Mouse (Mus musculus): ENCODE results near the gene Cacna2d2. TPM values are rescaled to one million over a fixed set of nuclear protein-coding genes. Genes with fewer than 3 reads are reported as not detected.

The Cacna2d2 gene
- total and polyA plus RNA-seq, 3 experiments: 0.67 TPM; not detected in 2

DNA sequence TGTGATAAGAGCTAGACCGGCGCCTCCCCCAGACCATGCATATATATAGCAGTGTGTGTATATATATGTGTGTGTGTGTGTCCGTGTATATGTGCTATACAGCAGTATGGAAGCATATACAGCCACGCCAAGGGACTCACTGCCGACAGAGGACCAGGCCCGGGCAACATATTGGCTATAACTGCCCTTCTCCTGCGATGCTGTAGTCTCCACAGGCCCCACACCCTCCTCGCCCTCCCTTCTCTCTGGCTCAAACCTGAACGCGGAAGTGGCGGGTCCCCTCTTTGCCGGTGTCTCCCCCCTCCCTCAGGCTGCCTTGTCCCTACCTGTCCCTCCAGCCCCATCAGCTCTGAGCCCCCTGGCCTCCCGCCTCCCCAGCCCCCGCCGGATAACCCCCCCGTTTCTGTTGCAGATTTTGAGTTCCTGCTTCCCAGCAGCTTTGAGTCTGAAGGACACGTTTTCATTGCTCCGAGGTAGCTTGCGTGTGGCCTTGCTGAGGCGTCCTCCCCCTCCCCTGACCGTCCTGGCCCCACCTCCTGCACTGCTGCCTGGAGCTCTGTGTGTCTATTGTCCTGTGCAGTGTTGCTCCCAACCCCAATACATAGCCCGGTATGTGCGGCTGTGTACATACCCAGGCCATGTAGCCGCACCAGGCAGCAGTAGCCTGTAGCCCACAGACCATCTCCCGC, 122.4 kb downstream of the Cacna2d2 start (continued):
- TF ChIP-seq ETS1 (IDR thresholded peaks at IDR 0.05; ENCODE audit: low read depth, low read length) (no peak), MEF2A (IDR thresholded peaks at IDR 0.05; ENCODE audit: extremely low read depth, insufficient replicate concordance, low read depth, low read length, poor library complexity, severe bottlenecking) (no peak)

GRCm38 (mm10) chr9:107522400-107522711, 122.9 kb downstream of the Cacna2d2 start:
- Histone ChIP-seq H3K9me3 (replicated peaks; ENCODE audit: insufficient read depth, low read length) (no peaks in the 10 kb centered on the region), H3K36me3 (ENCODE audit: control insufficient read depth in 1 of 2, insufficient read depth in 2 of 2, low read length in 2 of 2) (peaks cover 0 to 8% of the 10 kb centered on the region in 2 experiments; a peak in 1 of 4 replicates), H3K79me2 (ENCODE audit: control insufficient read depth, insufficient read depth, low read length, poor library complexity) (no peaks in the 10 kb centered on the region), H3K27me3 (ENCODE audit: control insufficient read depth in 1 of 2, insufficient read depth in 2 of 2, low read length in 2 of 2) (no peaks in the 10 kb centered on the region), H3K4me3 (ENCODE audit: control insufficient read depth in 1 of 2, insufficient read depth in 1 of 2, low read depth in 2 of 2, low read length in 2 of 2) (no peak overlapping the region; a peak in 1 of 4 replicates), H3K27ac (ENCODE audit: control insufficient read depth, low read depth, low read length) (no peak overlapping the region), H3K9ac (ENCODE audit: control insufficient read depth, low read depth, low read length, poor library complexity, severe bottlenecking) (no peak overlapping the region), H3K4me1 (ENCODE audit: control insufficient read depth in 1 of 2, insufficient read depth in 2 of 2, low read length in 2 of 2) (peaks cover 0 to 12% of the 10 kb centered on the region in 2 experiments; a peak in 3 of 4 replicates)
- TF ChIP-seq ZKSCAN1 (IDR thresholded peaks at IDR 0.05; ENCODE audit: low read depth, low read length): no peak
- no peak for TF ChIP-seq MAZ (IDR thresholded peaks at IDR 0.05; ENCODE audit: low read depth, low read length)
- no peak for TF ChIP-seq USF1 (IDR thresholded peaks at IDR 0.05; ENCODE audit: low read depth, low read length)
- TF ChIP-seq EP300 (IDR thresholded peaks at IDR 0.05; ENCODE audit: low read depth in 1 of 2, low read length in 2 of 2): no peak
- no peak for TF ChIP-seq MEF2A (IDR thresholded peaks at IDR 0.05; ENCODE audit: extremely low read depth, insufficient replicate concordance, low read depth, low read length, poor library complexity, severe bottlenecking)
- TF ChIP-seq GATA1 (IDR thresholded peaks at IDR 0.05; ENCODE audit: low read depth, low read length): no peak
- no peak for TF ChIP-seq TAL1 (IDR thresholded peaks at IDR 0.05; ENCODE audit: low read length)
- no peak for TF ChIP-seq POLR2AphosphoS2 (IDR thresholded peaks at IDR 0.05; ENCODE audit: low read length)
- TF ChIP-seq MYC (IDR thresholded peaks at IDR 0.05; ENCODE audit: low read depth, low read length): no peak
- TF ChIP-seq USF2 (IDR thresholded peaks at IDR 0.05; ENCODE audit: borderline replicate concordance in 1 of 2, insufficient read depth in 1 of 2, low read depth in 1 of 2, low read length in 2 of 2): no peak
- TF ChIP-seq HCFC1 (IDR thresholded peaks at IDR 0.05; ENCODE audit: low read depth, low read length): no peak
- TF ChIP-seq ETS1 (IDR thresholded peaks at IDR 0.05; ENCODE audit: low read depth, low read length): no peak
- TF ChIP-seq KAT2A (conservative IDR thresholded peaks at IDR 0.05; ENCODE audit: low read depth, low read length): no peak
- TF ChIP-seq NELFE (IDR thresholded peaks at IDR 0.05; ENCODE audit: low read depth, low read length): no peak
- no peak for TF ChIP-seq RAD21 (IDR thresholded peaks at IDR 0.05; ENCODE audit: low read depth, low read length)
- no peak for TF ChIP-seq CTCF (IDR thresholded peaks at IDR 0.05 in 2 of 3, conservative IDR thresholded peaks at IDR 0.05 in 1 of 3; ENCODE audit: control insufficient read depth in 1 of 3, insufficient read depth in 1 of 3, low read depth in 2 of 3, low read length in 3 of 3, poor library complexity in 1 of 3, severe bottlenecking in 1 of 3)
- TF ChIP-seq CHD1 (IDR thresholded peaks at IDR 0.05; ENCODE audit: low read depth, low read length): no peak
- TF ChIP-seq ZNF384 (IDR thresholded peaks at IDR 0.05; ENCODE audit: low read depth, low read length): no peak
- TF ChIP-seq MAX (IDR thresholded peaks at IDR 0.05; ENCODE audit: low read length): no peak
- TF ChIP-seq E2F4 (IDR thresholded peaks at IDR 0.05; ENCODE audit: borderline replicate concordance, low read depth, low read length): no peak
- DNase-seq (ENCODE audit: low read depth, low spot score): no peak
